Mouse (Mus musculus) kidney, postnatal 0 days (tissue): Measurements from ENCODE around the gene Maats1. TPM values are rescaled to one million over a fixed set of nuclear protein-coding genes. Genes with fewer than 3 reads are reported as not detected.

Experiments
- ATAC-seq: fragments of 200-750 bp; cut with Nextera tagmentation; replicated peaks from 2 replicates; pipeline ENCODE4 v1.8.0; 2017; ENCODE audit warnings: low read depth, moderate number of reproducible peaks, moderate TSS enrichment, moderate library complexity; ENCODE audit not compliant: low FRiP score
- DNase-seq: peaks from one replicate; pipeline ENCODE4 v3.0.0-alpha.2; 2016; ENCODE audit warnings: low spot score
- H3K27ac ChIP-seq: fragments of 300-500 bp; sonication (generic); 2 replicates; pipeline ENCODE4 v1.5.1; 2014; ENCODE audit warnings: mild to moderate bottlenecking
- H3K27me3 ChIP-seq: fragments of 300-500 bp; sonication (generic); 2 replicates; pipeline ENCODE4 v1.6.1; 2014; ENCODE audit warnings: low read length, mixed read lengths; ENCODE audit not compliant: insufficient read depth
- H3K36me3 ChIP-seq: fragments of 300-500 bp; sonication (generic); 2 replicates; pipeline ENCODE4 v1.6.1; 2014; ENCODE audit warnings: low read length, mixed read lengths; ENCODE audit not compliant: insufficient read depth
- H3K4me1 ChIP-seq: fragments of 300-500 bp; sonication (generic); replicated peaks from 2 replicates; pipeline ENCODE4 v1.6.1; 2014; ENCODE audit warnings: antibody characterized with exemption, low read length, mixed read lengths; ENCODE audit not compliant: insufficient read depth
- H3K4me2 ChIP-seq: fragments of 300-500 bp; sonication (generic); 2 replicates; pipeline ENCODE4 v1.6.1; 2014; ENCODE audit warnings: mild to moderate bottlenecking, low read length, moderate library complexity, mixed read lengths
- H3K4me3 ChIP-seq: fragments of 300-500 bp; sonication (generic); replicated peaks from 2 replicates; pipeline ENCODE4 v1.5.1; 2014; ENCODE audit warnings: low read depth, low read length
- H3K9ac ChIP-seq: fragments of 300-500 bp; sonication (generic); 2 replicates; pipeline ENCODE4 v1.6.1; 2014; ENCODE audit warnings: low read depth, low read length
- H3K9me3 ChIP-seq: fragments of 300-500 bp; sonication (generic); replicated peaks from 2 replicates; pipeline ENCODE4 v1.6.1; 2016; ENCODE audit warnings: low read length, inconsistent platforms, mixed read lengths
- CTCF ChIP-seq: IDR thresholded peaks from 2 replicates; pipeline ENCODE4 v1.5.1; 2016; ENCODE audit warnings: antibody characterized with exemption, low read depth, mild to moderate bottlenecking, moderate library complexity
- WGBS: fragments of 180-500 bp; shearing (Covaris S2); extraction: QIAGEN DNeasy Blood & Tissue Kit; methylation state at CpG from one replicate; pipeline ENCODE4 v1.1.7; 2014; 5-methylcytosine and 5-hydroxymethylcytosine counted together
- polyA plus RNA-seq: library from polyadenylated mRNA; unstranded; fragments of >200 nt; fragmentation: Nextera tagmentation; extraction: Ambion mirVana; gene quantifications from 2 replicates; pipeline ENCODE4 v1.2.1, GENCODE M21; 2015

Gene Maats1
- polyA plus RNA-seq, 1 experiment from 2014 or later = 0.21 TPM

- Histone ChIP-seq H3K4me1 (no peaks in the 10 kb centered on the region), H3K9ac (no peak overlapping the region), H3K27me3 (no peaks in the 10 kb centered on the region), H3K4me2 (no peak overlapping the region), H3K36me3 (no peaks in the 10 kb centered on the region), H3K4me3 (no peak overlapping the region), H3K27ac (no peak overlapping the region), H3K9me3 (no peaks in the 10 kb centered on the region)
- 85% methylated on average over 6 of the region's 6 CpGs for WGBS
- ATAC-seq (no peak), DNase-seq (no peak)
- no peak for TF ChIP-seq CTCF
Measured at GRCm38 (mm10) chr16:38385184-38385634, 43.3 kb upstream of the Maats1 start.

- H3K9ac ChIP-seq = no peak overlapping the region
- H3K27ac ChIP-seq = no peak overlapping the region
- H3K27me3 ChIP-seq = no peaks in the 10 kb centered on the region
- no peaks in the 10 kb centered on the region for H3K36me3 ChIP-seq
- TF ChIP-seq CTCF = no peak
- DNase-seq (no peak), ATAC-seq (no peak)
- H3K4me2 ChIP-seq = no peak overlapping the region
- no peak overlapping the region for H3K4me3 ChIP-seq
- no peaks in the 10 kb centered on the region for H3K9me3 ChIP-seq
- H3K4me1 ChIP-seq = no peaks in the 10 kb centered on the region
- 87% methylated on average over 2 of the region's 2 CpGs for WGBS
Measured at GRCm38 (mm10) chr16:38383683-38384082, 41.7 kb upstream of the Maats1 start.

DNA sequence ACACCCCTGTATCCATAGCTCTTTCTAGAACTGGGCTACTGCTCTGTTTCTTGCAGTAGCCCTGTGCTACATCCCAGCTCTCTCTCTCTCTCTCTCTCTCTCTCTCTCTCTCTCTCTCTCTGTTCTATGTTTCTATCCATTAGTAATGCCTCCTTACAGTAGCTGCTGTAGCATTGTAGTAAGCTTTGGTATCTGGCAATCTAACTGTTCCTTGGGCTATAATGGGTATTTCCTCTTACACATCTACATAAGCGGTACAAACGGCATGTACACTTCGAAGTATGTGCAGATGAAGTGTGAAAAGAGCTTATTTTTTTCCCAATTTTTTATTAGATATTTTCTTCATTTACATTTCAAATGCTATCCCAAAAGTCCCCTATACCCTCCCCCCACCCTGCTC is 38.0 kb upstream of the Maats1 start:
- ATAC-seq (no peak), DNase-seq (no peak)
- H3K4me3 ChIP-seq = no peak overlapping the region
- no peaks in the 10 kb centered on the region for H3K36me3 ChIP-seq
- no peak overlapping the region for H3K9ac ChIP-seq
- no peak overlapping the region for H3K4me2 ChIP-seq
- no peaks in the 10 kb centered on the region for H3K4me1 ChIP-seq
- no peaks in the 10 kb centered on the region for H3K9me3 ChIP-seq
- H3K27me3 ChIP-seq = no peaks in the 10 kb centered on the region
- WGBS = 90% methylated on average over 3 of the region's 3 CpGs
- no peak for TF ChIP-seq CTCF
- H3K27ac ChIP-seq = no peak overlapping the region

DNA sequence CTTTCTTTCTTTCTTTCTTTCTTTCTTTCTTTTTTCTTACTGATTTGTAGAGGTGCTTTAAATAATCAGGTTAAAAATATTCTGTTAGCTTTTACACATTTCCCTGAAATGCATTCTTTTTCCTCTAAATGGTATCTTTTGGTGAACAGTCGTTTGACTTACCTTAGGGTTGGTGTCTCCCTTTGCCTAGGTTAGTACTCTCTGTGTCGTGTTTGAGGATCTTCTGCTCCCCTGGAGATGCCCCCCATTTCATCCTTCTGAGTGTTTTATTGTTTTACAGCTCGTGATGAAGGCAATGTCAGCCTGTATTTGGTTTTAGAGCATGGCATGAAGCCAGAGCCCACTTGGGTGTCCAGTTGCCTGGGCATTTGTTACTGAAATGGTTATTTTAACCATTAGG is 37.5 kb upstream of the Maats1 start:
- no peak for DNase-seq
- no peak overlapping the region for H3K27ac ChIP-seq
- H3K9me3 ChIP-seq = no peaks in the 10 kb centered on the region
- no peaks in the 10 kb centered on the region for H3K4me1 ChIP-seq
- TF ChIP-seq CTCF = no peak
- no peak overlapping the region for H3K4me3 ChIP-seq
- no peaks in the 10 kb centered on the region for H3K36me3 ChIP-seq
- WGBS = 26% methylated on average over 3 of the region's 3 CpGs
- H3K27me3 ChIP-seq = no peaks in the 10 kb centered on the region
- no peak overlapping the region for H3K4me2 ChIP-seq
- no peak for ATAC-seq
- H3K9ac ChIP-seq = no peak overlapping the region

DNA sequence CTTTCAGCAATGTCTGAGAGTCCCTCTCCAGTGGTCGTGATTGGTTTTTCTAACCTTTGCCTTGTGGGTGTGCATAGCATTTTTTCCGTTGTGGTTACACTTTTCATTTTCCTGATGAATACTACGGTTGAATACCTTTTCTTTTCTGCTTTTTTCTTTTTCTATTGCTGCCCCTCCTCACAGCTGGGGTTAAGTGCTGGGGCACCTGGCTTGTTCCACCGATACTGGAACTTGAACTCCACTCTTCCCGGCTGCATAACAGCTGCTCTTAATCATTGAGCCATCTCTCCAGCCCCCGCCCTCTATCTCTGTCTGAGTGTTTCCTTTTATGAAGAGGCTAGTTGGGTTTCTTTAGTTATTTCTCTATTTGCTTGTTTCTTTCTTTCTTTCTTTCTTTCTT is 37.1 kb upstream of the Maats1 start:
- Histone ChIP-seq H3K9ac (no peak overlapping the region), H3K36me3 (no peaks in the 10 kb centered on the region), H3K4me1 (no peaks in the 10 kb centered on the region), H3K27ac (no peak overlapping the region), H3K4me3 (no peak overlapping the region), H3K9me3 (no peaks in the 10 kb centered on the region), H3K27me3 (no peaks in the 10 kb centered on the region), H3K4me2 (no peak overlapping the region)
- TF ChIP-seq CTCF = no peak
- WGBS = 13% methylated on average over 6 of the region's 6 CpGs
- ATAC-seq = no peak
- DNase-seq = no peak

DNA sequence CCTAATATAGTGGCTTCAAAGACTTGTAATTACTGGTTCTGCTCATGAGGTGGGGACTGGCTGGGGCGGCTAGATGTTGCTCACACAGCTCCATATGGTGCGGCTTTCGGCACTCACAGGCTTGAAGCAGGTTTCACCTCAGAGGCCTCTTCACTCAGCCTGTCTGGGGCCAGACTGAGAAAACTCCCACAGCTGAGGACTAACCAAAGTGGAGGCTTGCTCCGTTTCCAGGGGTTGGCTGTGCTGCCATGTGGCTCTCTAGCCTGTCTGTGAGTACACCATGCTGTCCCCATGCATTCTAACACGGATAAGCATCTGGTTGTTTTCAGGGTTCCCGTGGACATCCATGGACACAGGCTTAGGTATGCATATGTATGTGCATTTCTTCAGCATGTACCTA is 36.6 kb upstream of the Maats1 start:
- Histone ChIP-seq H3K4me3 (no peak overlapping the region), H3K9ac (no peak overlapping the region), H3K27me3 (no peaks in the 10 kb centered on the region), H3K4me1 (no peaks in the 10 kb centered on the region), H3K4me2 (no peak overlapping the region), H3K27ac (no peak overlapping the region), H3K36me3 (no peaks in the 10 kb centered on the region), H3K9me3 (no peaks in the 10 kb centered on the region)
- no peak for ATAC-seq
- TF ChIP-seq CTCF = no peak
- DNase-seq = no peak
- 55% methylated on average over 6 of the region's 6 CpGs for WGBS

GRCm38 (mm10) chr16:38377546-38377945 is 35.6 kb upstream of the Maats1 start:
- WGBS = 76% methylated on average over 6 of the region's 6 CpGs
- Histone ChIP-seq H3K27me3 (no peaks in the 10 kb centered on the region), H3K9ac (no peak overlapping the region), H3K27ac (no peak overlapping the region), H3K9me3 (no peaks in the 10 kb centered on the region), H3K4me3 (no peak overlapping the region), H3K36me3 (no peaks in the 10 kb centered on the region), H3K4me2 (no peak overlapping the region), H3K4me1 (no peaks in the 10 kb centered on the region)
- ATAC-seq (no peak), DNase-seq (no peak)
- TF ChIP-seq CTCF = no peak
